Mouse (Mus musculus) ES-Bruce4 (cell line): ENCODE results near the gene Lrrc38. TPM values are rescaled to one million over a fixed set of nuclear protein-coding genes. Genes with fewer than 3 reads are reported as not detected.
A peak's percentile ranks its signal among the peaks of the same experiment; 100 is the strongest.

Experiments used
- H3K27ac ChIP-seq: 2 replicates; pipeline ENCODE4 v1.5.1; 2012; ENCODE audit warnings: low read length, inconsistent platforms; ENCODE audit not compliant: insufficient read depth
- H3K27me3 ChIP-seq: 2 replicates; pipeline ENCODE4 v1.6.1; 2012; ENCODE audit warnings: mild to moderate bottlenecking, low read length, inconsistent platforms; ENCODE audit not compliant: control insufficient read depth, poor library complexity, insufficient read depth, severe bottlenecking
- H3K36me3 ChIP-seq: 2 replicates; pipeline ENCODE4 v1.6.1; 2012; ENCODE audit warnings: inconsistent platforms, mild to moderate bottlenecking, low read length, moderate library complexity; ENCODE audit not compliant: control insufficient read depth, poor library complexity, insufficient read depth, severe bottlenecking
- H3K4me1 ChIP-seq: one replicate; pipeline ENCODE4 v1.8.1; 2011; ENCODE audit warnings: low read length; ENCODE audit not compliant: control insufficient read depth, insufficient read depth
- H3K4me3 ChIP-seq: 2 replicates; pipeline ENCODE4 v1.5.1; 2011; ENCODE audit warnings: low read depth, mild to moderate bottlenecking, low read length
- H3K9ac ChIP-seq: 2 replicates; pipeline ENCODE4 v1.6.1; 2012; ENCODE audit warnings: low read depth, mild to moderate bottlenecking, inconsistent platforms; ENCODE audit not compliant: poor library complexity, severe bottlenecking
- H3K9me3 ChIP-seq: replicated peaks from 2 replicates; pipeline ENCODE4 v1.6.1; 2012; ENCODE audit warnings: mild to moderate bottlenecking, low read length, inconsistent platforms; ENCODE audit not compliant: control insufficient read depth, poor library complexity, insufficient read depth, severe bottlenecking
- CTCF ChIP-seq: IDR thresholded peaks from one replicate; pipeline ENCODE4 v1.8.1; 2011; ENCODE audit warnings: low read depth, low read length
- EP300 ChIP-seq: IDR thresholded peaks from 2 replicates; pipeline ENCODE4 v1.6.1; 2011; ENCODE audit warnings: low read depth, low read length; ENCODE audit not compliant: insufficient read depth
- POLR2A ChIP-seq: IDR thresholded peaks from one replicate; pipeline ENCODE4 v1.8.1; 2011; ENCODE audit warnings: low read length; ENCODE audit not compliant: insufficient read depth
- polyA plus RNA-seq: library from polyadenylated mRNA; stranded (reverse); fragments of >200 nt; gene quantifications from 2 replicates; pipeline ENCODE4 v1.2.4, GENCODE M21; 2011; ENCODE audit warnings: low read depth; ENCODE audit not compliant: missing spikeins, insufficient read depth, insufficient read length

Lrrc38 gene
- polyA plus RNA-seq, 1 experiment, result not detected

DNA sequence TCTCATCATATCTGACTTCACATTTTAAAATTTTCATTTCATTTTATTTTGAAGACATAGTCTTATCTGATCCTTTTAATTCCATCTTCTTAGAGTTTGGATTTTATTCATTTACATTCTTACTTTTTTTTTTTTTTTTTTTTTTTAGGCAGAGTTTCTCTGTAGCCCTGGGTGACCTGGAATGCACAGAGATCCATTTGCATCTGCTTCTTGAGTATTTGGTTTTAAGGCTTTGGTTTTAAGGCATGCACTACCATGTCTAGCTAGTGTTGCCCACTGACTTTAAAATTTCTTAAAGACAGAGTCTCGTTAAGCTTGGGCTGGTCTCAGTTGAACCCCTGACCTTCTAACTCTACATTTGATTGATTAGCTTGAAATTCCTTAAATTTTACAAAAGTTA is 64.1 kb downstream of the Lrrc38 start:
- Histone ChIP-seq H3K27me3 (no peaks in the 10 kb centered on the region), H3K9me3 (no peaks in the 10 kb centered on the region), H3K4me1 (peaks cover 1% of the 10 kb centered on the region), H3K4me3 (no peak overlapping the region), H3K9ac (no peak overlapping the region), H3K36me3 (peaks cover 38% of the 10 kb centered on the region), H3K27ac (no peak overlapping the region)
- TF ChIP-seq CTCF, result no peak
- TF ChIP-seq EP300, result no peak
- TF ChIP-seq POLR2A, result no peak

GRCm38 (mm10) chr4:143414121-143414520 is 64.6 kb downstream of the Lrrc38 start:
- H3K27ac ChIP-seq, result peak overlapping the region; percentile 19; the same call in 1 of the 2 replicates
- no peaks in the 10 kb centered on the region; the same call in 1 of the 2 replicates for H3K9me3 ChIP-seq
- no peak overlapping the region for H3K9ac ChIP-seq
- H3K4me1 ChIP-seq, result peaks cover 1% of the 10 kb centered on the region
- peaks cover 43% of the 10 kb centered on the region for H3K36me3 ChIP-seq
- H3K27me3 ChIP-seq, result no peaks in the 10 kb centered on the region
- no peak overlapping the region for H3K4me3 ChIP-seq
- no peak for TF ChIP-seq POLR2A
- no peak for TF ChIP-seq EP300
- no peak for TF ChIP-seq CTCF

Other genes with a start within 250 kb of the Lrrc38 start
- 34.9 and 38.2 TPM in 2 replicates for gene Prdm2, start 136.8 kb upstream of the Lrrc38 start, polyA plus RNA-seq
- gene Pdpn, start 50.2 kb upstream of the Lrrc38 start, polyA plus RNA-seq, result 179 and 198 TPM in 2 replicates
- 2.0 and 2.1 TPM in 2 replicates for gene Pramel1, start 44.7 kb downstream of the Lrrc38 start, polyA plus RNA-seq
- gene Pramef8, start 62.7 kb downstream of the Lrrc38 start, polyA plus RNA-seq, result 15.5 and 21.7 TPM in 2 replicates
- not detected in 2 replicates for gene Oog4, start 100.6 kb downstream of the Lrrc38 start, polyA plus RNA-seq
- gene Gm13043, start 161.6 kb downstream of the Lrrc38 start, polyA plus RNA-seq, result 0.28 and 0.53 TPM in 2 replicates
- not detected in 2 replicates for gene Gm13040, start 186.2 kb downstream of the Lrrc38 start, polyA plus RNA-seq
- not detected in 2 replicates for gene BC080695, start 201.9 kb downstream of the Lrrc38 start, polyA plus RNA-seq
- gene Gm13057, start 202.0 kb downstream of the Lrrc38 start, polyA plus RNA-seq, result not detected in 2 replicates